Mouse (Mus musculus) left cerebral cortex, adult 18-20 months (tissue): ENCODE data around the gene Arhgef10l. TPM values are rescaled to one million over a fixed set of nuclear protein-coding genes. Genes with fewer than 3 reads are reported as not detected.

Experiments used
- DNase-seq, 2 experiments: peaks; one replicate each; pipeline ENCODE4 v3.0.0; 2021 to 2022; ENCODE audit warnings: low spot score in 2 of 2, mixed read lengths in 1 of 2
- long read RNA-seq, 2 experiments: library from polyadenylated mRNA; stranded (forward); transcript quantifications; one replicate each; pipeline ENCODE4 v2.0.0; 2021
- total RNA-seq, 2 experiments: library from RNA; stranded (reverse); gene quantifications; 2 replicates each; pipeline ENCODE4 v1.2.3; 2021

Arhgef10l gene
- 10 to 100 TPM; 56.0 to 60.5 TPM for total RNA-seq
- long read RNA-seq, experiment 1, full-length matches to known transcripts: 16 of 84 reads
- long read RNA-seq, experiment 1, partial matches to known transcripts: 31 of 84 reads
- long read RNA-seq, experiment 1, other reads (novel, unspliced or antisense): 37 of 84 reads
- long read RNA-seq, experiment 2, full-length matches to known transcripts: 10 of 54 reads
- long read RNA-seq, experiment 2, partial matches to known transcripts: 27 of 54 reads
- long read RNA-seq, experiment 2, other reads (novel, unspliced or antisense): 17 of 54 reads

GRCm38 (mm10) chr4:140665760-140666159 is at the start of gene Arhgef10l:
TSS of gene Arhgef10l (minus strand) at chr4:140666012.
- no peak for DNase-seq

- no peak for DNase-seq
These were observed 48.8 kb upstream of the Arhgef10l start for GRCm38 (mm10) chr4:140714586-140714985.

GRCm38 (mm10) chr4:140713480-140714365 is 47.9 kb upstream of the Arhgef10l start:
- DNase-seq: peak; percentile 98 to 99

GRCm38 (mm10) chr4:140711360-140711759 is 45.5 kb upstream of the Arhgef10l start:
- no peak for DNase-seq

- no peak for DNase-seq
These were observed 45.0 kb upstream of the Arhgef10l start for GRCm38 (mm10) chr4:140710781-140711180.

GRCm38 (mm10) chr4:140709617-140710016 is 43.8 kb upstream of the Arhgef10l start:
- DNase-seq: no peak

- DNase-seq: no peak
These were observed 43.3 kb upstream of the Arhgef10l start for GRCm38 (mm10) chr4:140709111-140709510.

- DNase-seq: no peak
These were observed 42.6 kb upstream of the Arhgef10l start for GRCm38 (mm10) chr4:140708297-140708927.

GRCm38 (mm10) chr4:140707615-140708014 is 41.8 kb upstream of the Arhgef10l start:
- DNase-seq: no peak

- no peak for DNase-seq
These were observed 38.4 kb upstream of the Arhgef10l start for GRCm38 (mm10) chr4:140704166-140704565.

- no peak for DNase-seq
These were observed 37.8 kb upstream of the Arhgef10l start for GRCm38 (mm10) chr4:140703636-140704035.

- peak; percentile 74 to 82 for DNase-seq
These were observed 37.0 kb upstream of the Arhgef10l start for GRCm38 (mm10) chr4:140702611-140703327.

- DNase-seq: no peak
These were observed 36.1 kb upstream of the Arhgef10l start for GRCm38 (mm10) chr4:140701716-140702561.

GRCm38 (mm10) chr4:140701049-140701715 is 35.4 kb upstream of the Arhgef10l start:
- peak; percentile 66 to 85 for DNase-seq

- DNase-seq: no peak
These were observed 34.6 kb upstream of the Arhgef10l start, which contains the start of gene Rcc2 for GRCm38 (mm10) chr4:140700269-140701018. TSS of gene Rcc2 (plus strand) at chr4:140700541.

- peak; percentile 63 to 70 for DNase-seq
These were observed 33.8 kb upstream of the Arhgef10l start for GRCm38 (mm10) chr4:140699441-140700127.

GRCm38 (mm10) chr4:140695675-140696585 is 30.1 kb upstream of the Arhgef10l start:
- no peak for DNase-seq
